Mouse (Mus musculus) spleen, postnatal 10 days (tissue): ENCODE results near the gene Tgfbr2.

Source experiments
- DNase-seq, 2 experiments: peaks; one replicate each; pipeline ENCODE4 v3.0.0; 2021 to 2022; ENCODE audit warnings: low spot score in 2 of 2

Gene Tgfbr2

DNA sequence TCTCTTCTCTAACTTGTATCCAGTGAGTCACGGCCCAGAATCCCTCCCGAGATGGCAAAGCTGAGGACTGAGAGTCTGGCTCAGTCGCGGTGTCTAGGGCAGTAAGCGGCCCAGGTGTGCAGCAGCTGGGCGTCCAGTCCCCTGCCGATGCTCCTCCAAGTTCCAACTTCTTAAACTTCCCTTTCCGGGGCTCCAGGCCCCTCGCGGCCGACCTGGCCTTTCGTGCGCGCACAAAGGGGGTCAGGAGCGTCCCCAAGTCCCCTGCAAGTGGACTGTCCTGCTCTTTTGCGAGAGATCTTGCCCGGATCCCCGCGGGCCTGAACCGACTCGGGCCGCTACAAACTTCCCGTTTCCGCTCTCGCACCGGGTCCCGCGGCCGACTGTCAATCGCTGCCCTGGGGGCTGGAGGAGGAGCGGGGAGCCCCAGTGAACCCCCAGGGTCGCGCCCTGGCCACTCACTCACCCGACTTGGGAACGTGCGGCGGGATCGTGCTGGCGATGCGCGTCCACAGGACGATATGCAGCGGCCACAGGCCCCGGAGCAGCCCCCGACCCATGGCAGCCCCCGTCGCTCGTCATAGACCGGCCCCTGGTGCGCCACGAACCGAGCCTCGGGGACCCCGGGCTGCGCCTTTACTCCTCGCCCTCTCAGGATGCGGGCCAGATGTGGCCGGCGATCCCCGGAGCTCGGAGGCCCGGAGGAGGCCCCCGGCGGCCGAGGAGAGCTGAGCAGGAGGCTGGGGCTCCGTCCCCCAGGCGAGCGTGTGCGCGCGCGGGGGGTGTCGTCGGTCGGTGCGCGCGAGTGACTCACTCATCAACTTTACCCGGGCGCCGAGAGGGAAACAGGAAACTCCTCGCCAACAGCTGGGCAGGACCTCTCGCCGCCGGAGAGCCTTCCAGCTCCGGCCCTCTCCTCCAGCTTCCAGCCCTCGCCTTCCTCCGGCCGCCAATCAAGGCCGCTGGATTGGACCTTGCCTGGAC, at the start of gene Tgfbr2:
TSS of gene Tgfbr2 (minus strand) at position 880 of the 981 bp plus-strand sequence.
- DNase-seq = peak; percentile 58 to 84

DNA sequence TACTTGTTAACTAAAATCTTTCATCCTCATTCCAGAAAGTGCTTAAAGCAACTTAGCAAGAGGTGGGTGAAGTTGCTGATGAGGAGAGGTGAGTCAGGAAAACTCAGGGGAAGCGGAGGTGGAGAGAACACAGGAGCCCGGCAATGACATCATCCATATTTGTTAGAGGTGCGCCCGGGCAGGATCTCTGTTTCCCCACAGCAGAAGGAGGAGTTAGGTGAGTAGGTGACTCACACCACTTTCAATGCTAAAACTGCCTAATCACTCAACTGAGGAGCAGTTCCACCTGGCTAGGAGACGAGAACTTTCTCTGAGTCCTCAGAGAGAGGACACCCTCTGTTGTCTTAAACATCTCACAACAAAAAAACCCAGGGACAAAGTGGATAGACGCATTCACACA, 48.2 kb upstream of the Tgfbr2 start:
- DNase-seq = no peak

DNA sequence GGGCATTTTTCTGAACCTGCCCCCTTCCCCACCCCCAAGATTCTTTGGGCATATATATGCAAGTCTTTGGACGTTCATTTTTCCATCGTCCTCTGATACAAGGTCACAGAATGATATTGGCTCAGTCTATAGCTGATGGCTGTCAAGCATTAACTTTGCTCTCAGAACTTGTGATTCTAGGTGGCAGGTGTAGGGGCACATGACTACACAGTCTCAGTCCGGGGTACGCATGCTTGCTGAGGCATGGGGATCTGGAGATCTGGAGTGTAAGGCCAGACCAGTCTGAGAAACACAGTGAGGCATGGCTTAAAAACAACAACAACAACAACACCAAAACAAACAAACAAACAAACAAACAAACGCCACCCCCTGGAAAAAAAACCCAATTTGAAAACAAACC, 47.5 kb upstream of the Tgfbr2 start:
- no peak for DNase-seq

DNA sequence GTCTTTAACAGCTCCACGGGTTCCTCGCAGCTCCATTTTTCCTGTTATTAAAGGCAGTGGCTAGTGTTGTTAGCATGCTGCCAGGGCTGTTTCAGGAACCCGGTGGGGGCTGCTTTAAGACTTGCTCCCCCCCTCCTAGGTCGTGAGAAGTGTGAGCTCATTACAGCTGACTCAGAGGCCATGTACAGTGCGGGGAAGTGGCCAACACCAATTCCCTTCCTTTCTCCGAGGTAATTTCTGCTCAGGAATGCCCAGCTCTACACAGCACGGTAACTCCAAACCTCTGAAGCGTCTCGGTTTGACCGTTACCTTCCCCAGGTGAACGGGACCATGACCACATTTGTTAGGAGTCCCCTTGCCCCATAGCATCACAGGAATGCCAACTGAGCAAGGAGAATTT, 46.8 kb upstream of the Tgfbr2 start:
- DNase-seq = no peak

DNA sequence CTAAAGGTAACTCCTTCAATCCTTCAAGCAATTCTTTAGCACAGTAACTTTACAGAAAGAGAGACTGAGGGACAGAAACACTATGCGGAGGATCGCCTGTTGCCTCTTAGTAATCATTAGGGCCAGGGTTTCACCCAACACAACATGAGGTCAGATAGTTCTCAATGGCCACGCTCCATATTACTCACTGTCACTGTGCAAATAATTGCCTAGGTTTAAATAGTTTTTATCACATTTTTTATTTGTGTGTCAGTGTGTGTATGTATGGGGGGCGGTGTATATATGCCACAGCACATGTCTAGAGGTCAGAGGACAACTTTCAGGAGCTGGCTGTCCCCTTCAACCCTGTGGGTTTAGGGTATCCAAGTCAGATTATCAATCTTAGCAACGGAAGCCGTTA, 46.4 kb upstream of the Tgfbr2 start:
- no peak for DNase-seq

DNA sequence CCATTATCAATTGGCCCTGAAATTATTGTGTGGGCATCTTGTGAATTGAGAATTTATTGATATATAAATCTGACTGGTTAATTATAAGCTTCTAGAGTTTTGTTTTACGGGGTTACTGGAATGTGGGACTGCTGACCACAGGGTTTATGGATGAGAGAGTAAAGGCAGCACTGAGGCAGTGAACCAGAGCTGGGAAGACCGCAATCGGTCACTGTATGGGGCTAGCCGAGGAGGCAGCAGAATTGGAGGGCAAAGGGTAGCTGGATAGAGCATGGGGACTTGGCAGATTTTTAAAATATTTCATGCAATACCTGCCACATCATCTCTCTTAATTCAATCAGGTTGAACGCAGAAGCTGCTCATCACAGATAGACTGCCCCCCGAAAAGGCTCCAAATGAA, 45.5 kb upstream of the Tgfbr2 start:
- DNase-seq = no peak

DNA sequence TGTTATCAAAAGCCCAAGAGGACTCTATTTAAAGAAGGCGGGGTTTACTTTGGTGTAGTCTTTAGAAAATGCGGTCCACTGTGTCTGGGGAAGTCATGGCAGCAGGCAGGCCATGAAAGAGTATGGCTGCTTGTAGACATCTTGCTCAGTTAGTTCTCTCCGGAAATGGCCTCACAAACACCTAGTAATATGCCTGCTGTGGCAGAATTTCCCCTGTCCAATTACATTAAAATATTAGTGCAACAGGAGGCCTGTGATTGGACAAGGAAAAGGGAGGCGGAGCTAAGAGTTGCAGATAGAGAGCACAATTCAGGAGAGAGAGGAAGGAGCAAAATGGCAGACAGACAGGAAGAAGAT, 45.0 kb upstream of the Tgfbr2 start:
- no peak for DNase-seq

DNA sequence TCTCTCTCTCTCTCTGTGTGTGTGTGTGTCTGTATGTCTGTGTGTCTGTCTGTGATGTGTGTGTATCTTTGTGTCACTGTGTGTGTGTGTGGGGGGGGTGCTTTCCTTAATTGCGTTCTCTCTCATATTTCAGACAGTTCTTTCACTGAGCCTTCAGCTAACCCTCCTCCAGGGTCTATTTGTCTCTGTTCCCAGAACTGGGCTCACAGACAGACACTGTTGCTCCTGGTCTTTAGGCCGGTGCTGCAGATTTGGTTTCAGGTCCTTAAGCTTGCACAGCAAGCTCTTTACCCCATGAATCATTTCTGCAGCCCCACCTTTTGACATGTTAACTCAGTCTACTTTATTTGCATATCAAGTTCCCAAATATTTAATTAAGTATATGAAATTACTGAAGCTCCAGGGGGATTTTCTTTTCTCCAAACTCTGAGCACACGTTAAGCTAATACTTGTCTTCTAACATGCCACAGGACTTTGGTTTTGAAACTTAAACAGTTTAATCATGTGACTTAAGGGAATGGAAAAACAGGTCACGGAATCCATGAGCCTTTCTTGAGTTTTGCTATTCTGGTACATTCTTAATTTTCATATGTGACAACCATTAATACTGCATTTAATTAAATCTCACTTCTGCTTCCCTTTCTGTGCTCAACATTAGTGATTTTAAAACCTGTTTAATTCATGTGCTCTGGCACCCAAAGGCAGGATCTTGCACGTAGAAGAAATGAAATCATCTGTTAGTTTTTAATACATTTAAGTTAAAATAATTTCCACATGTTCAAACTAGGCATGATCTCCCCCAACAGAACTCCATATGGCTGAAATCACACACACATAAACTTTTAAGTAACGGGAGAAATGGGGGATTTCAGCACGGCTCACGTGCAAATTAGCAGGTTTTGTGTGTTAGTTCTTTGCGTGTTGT, 44.3 kb upstream of the Tgfbr2 start:
- no peak for DNase-seq

DNA sequence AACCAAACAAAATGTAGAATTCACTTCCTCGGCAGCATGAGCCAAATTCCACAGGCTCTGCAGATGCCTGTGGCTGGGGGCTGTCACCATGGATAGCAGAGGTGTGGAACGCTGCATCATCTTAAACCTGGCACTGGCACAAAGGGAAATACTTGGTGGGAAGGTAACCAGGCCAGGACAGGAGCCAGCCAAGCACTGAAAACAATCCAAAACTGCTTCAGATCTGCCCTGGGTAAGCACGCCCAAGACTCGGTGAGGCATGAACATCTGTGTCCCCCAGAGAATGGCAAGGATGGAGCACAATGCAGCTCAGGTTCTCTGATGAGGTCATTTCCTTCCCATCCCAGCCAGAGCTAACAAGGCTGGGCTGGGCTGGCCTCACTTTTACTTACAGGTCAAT, 43.6 kb upstream of the Tgfbr2 start:
- peak in 1 of 2 experiments; percentile 41 for DNase-seq

DNA sequence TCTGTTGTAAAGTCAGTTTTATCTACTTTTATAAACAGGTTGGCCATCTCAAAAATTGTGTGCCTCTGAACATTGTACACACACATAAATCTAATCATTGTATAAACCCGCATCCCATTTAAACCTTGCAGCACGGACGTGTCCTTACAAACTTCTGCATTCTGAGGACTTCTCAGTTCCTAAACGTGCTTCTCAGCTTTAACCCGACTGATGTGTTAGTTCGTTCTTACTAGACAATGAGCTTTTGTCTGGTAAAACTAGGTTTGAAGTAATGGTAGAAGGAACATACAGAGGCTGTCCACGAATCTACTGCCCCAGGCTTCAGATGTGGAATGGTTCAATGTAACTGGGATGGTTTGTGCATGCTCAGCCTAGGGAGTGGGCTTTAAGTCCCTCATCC, 41.9 kb upstream of the Tgfbr2 start:
- no peak for DNase-seq

DNA sequence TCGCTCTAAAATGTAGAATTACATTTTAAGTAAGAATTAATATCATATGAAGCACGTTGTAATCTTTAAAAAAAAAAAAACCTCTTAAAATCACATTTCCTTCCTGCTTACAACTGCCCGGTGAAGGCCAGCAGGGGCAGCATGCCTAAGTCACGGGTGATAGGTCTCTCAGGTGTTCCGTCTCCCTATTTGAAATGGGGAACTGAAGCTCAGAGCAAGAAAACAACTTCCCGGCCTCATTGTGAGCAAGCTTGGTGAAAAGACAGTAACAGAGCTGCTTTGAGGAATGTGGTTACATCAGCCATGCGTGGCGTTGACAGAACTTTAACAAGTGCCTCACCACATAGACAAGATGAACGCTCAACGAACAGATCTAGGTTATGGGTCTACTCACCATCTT, 41.5 kb upstream of the Tgfbr2 start:
- DNase-seq = peak in 1 of 2 experiments; percentile 63

DNA sequence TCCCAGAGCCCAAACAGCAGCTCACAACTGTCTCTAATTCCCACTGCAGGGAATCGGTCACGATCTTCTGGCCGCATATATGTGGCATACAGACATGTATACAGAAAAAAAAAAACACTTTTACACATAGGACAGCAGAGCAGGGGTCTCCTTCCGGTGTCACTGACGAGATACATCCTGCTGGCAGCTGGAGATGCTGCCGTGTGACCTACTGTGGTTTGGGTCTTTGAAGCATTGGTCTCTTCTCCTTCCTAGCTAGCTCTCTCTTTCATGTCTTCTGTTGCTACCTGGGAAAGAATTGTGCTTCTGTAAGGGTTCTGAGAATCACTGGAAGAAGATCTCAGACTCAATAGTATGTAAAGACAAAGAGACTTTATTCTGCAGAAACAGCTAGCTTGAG, 39.1 kb upstream of the Tgfbr2 start:
- no peak for DNase-seq

DNA sequence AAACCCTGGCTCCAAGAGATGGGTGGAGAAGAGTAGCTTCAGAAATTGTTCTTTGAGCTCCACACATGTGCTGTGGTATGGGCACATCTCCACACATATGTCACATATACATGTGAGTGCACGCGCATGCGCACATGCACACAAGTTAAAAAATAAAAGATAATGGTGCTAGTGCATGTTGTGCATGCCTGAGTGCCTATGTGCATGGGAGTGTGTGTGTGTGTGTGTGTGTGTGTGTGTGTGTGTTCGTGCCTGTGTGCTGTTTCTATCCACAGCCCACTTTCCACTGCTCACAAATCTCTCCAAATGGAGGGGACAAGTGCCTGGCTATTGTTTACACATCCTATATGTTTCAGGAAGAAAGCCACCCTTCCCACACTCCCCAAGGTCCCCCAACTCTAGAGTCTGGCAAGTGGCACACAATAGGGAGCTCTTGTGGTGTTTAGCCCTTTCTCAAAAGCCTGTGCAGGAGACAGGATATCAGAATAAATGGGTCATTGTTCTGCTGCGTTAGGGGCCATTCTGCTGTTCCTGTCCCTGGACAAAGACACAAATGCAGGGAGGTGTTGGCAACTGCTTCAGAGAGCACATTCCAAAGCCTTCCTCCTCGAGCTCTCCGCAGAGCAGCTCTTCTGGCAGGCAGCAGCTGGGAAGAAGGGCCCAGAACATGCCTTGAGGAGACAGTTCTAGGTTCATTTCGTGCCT, 37.9 kb upstream of the Tgfbr2 start:
- DNase-seq = no peak

DNA sequence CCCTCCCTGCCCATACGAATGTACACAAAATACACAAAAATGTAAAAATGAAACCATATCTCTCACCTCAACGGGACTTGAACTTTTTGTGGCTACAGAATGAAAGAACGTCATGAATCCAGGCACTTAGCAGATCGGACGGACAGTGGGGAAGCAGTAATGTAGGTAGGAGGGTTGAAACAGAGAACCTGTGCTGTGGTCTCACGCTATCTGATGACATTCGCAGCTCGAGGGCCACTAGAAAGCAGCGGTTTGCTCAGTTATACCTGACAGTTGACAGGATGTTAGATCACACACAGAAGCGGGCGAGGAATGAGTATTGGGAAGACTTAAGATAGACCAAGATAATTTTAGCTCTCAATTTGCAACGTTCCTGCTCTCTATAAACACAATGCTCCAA, 36.9 kb upstream of the Tgfbr2 start:
- no peak for DNase-seq

DNA sequence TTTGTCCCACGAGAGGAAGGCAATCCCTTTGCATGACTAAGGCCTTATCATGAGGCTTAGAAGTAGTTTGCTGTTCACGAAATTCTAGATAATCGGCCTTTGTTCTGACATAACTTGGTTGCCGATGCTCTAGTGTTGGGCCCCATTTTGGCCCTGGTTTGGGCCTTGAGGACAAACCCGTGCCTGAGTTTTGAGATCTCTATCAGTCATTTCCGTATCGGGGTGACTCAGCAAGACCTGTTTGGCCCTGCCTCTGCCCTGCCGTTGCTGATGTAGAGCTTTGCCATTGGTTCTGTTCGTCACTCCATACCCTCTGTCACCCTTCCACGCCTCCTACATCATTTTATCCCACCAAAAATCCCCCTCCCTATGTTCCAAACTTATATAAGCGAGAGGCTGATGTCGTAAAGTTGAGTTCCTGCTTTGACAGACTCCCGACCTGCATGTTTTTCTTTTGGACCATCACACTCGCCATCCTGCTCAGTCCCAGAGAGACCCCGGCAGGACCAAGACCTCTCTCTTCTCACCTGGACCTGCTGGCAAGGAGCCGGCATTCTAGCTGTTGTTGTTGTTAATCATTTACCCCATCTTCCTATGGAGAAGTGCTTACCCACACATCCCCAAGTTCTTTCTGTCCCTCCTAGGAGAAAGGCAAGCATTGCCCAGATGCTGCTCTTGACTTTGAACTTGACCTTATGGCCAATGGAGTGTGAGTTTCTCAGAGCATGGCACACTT, 33.2 kb upstream of the Tgfbr2 start:
- no peak for DNase-seq

DNA sequence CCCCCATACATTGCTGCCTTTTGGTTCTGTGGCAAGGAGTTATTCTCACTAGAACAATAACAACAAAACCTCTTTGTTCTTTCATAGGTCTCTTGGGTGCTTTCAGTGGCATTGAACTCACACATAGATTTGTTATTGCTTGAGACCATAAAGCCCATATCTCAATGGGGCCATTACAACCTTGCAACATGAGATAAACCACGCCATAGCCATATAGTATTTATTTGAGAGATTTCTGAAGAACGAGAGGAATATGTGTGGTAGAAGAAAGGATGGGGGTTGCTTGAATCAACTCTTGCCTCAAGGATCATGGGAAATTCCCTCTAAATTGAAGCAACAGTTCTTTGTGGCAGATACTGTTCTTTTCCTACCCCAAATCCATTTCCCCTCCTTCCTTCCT, 31.7 kb upstream of the Tgfbr2 start:
- no peak for DNase-seq

DNA sequence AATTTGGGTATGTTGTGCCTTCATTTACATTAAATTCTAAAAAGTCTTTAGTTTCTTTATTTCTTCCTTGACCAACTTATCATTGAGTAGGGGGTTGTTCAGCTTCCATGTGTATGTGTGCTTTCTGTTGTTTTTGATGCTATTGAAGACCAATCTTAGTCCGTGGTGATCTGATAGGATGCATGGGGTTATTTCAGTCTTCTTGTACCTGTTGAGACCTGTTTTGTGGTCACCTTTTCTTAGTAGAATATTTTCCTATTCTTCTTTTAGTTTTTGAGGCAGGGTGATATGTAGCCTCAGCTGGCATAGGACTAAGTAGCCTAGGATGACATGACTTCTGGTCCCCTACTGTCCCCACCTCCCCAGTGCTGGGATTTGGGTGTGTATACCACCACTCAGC, 28.5 kb upstream of the Tgfbr2 start:
- no peak for DNase-seq

DNA sequence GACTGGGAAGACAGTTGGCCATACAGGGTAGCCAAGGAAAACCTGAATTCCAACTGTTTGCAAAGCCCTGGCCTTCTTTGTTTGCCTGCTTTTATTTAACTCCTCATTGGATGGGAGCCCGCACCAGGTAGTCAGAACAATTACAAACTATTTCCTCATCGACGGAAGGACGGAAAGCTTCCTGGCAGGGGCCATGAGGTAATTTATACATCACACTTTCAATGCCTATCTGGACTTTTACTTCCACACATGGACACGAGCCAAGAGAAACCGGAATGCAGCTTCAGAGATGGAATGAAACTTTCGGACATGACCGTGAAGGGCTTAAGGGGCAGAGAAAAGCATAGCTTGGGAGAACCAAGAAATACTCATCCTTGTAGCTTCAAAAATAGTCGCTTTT, 24.0 kb upstream of the Tgfbr2 start:
- DNase-seq = no peak

DNA sequence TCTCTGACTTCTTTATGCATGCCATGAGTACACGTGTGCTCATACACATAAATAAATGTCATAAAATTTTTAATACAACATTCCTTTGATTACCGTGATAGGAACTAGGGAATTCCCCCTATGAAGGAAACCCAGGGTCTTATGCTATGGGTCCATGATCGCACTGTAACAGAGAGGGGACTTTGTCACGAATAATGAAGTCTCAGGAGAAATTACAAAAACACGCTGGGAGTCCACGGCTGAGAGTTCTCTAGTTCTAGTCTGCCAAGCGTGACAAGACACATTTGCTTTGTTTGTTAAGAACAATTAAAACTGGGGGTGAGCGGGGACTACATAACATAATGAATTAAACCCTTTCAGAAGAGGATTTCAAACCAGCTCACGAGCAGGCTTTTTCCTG, 23.3 kb upstream of the Tgfbr2 start:
- DNase-seq = no peak

DNA sequence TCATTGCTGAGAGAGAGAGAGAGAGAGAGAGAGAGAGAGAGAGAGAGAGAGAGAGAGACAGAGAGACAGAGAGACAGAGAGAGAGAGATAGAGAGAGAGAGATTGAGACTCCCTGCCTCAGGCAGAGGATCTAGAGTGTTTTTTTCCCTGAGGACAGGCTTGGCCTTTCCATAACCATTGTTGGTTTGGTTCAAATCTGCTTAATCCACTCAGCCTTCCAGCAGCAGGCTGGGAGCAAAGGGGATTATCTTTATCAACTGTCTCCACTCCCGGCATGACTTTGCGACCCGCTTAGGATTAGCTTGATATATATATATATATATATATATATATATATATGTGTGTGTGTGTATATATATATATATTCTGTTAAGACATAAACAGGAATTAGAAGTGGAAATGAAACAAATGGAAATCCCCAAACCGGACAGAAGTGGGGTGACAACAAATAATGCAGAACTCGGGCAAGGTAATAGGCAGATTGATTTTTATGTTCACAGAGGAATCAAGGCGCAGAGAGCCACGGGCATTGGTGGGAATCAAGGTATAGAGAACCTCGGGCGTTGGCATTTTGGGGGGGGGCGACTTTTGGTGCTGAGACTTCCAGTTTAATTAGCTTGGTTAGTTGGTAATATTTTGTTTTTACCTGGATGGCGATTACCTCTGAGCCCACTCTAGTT, 22.5 kb upstream of the Tgfbr2 start:
- DNase-seq = no peak
